Mouse (Mus musculus): Measurements from ENCODE around the gene Stk17b.
"Not testable (repeated sequence)": the region's sequence is repeated elsewhere in the genome, so short reads cannot be mapped to it uniquely, and the experiment has no call there.

Stk17b gene

GRCm38 (mm10) chr1:53728489-53729225, 56.4 kb downstream of the Stk17b start:
- peak; percentile 28 for DNase-seq (ENCODE audit: low spot score)

- no peak for DNase-seq (ENCODE audit: low spot score)
Measured at GRCm38 (mm10) chr1:53726883-53727282, 58.1 kb downstream of the Stk17b start.

DNA sequence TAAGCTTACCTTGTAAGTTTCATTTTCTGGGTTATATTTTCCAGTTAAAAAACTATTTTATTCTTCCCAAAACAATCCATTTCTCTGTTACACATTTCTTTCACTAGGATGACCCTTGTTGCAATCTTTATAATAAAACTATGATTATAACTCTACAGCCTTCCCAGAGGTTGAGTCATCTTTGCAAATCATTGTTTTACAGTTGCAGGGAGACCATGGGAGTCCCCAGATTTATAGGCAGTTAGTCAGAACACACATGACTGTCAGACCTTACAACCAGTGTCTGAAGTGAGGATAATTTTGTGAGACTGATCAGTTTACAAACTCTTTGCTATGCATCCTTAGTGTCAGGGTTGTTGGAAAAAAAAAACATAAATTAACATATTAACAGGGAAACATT, 63.7 kb downstream of the Stk17b start:
- DNase-seq (ENCODE audit: low spot score) = no peak

DNA sequence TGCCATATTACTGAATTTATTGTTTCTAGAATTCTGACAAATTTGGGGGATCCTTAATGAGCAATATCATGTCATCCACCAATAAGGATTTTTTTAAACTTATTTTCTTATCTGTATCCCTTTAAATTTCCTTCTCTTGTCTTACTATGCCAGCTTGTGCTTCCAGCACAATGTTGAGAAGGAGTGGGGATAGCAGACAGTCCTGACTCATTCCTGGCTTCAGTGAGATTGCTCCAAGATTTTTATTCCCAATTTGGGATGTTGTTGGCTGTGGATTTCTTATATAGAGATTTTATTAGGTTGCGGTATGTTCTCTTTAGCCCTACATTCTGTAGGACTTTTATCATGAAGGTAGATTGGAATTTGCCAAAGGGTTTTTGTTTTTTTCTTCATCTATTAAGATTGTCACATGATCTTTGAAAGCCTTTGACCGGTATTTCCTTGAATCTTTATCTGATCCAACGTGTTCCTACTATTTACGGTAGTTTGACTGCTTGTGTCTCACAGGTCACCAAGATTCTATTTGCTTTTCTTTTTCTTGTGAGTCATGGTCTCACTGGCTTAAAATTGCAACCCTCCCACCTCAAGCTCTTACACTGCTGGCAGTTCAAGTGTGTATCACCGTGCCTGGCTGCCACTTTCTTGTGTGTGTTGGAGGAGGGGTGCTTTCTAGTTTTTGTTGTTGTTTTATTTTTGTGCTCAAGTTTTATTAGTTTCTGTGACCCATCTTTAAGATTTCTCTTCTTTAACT, 64.2 kb downstream of the Stk17b start:
- no peak for DNase-seq (ENCODE audit: low spot score)

DNA sequence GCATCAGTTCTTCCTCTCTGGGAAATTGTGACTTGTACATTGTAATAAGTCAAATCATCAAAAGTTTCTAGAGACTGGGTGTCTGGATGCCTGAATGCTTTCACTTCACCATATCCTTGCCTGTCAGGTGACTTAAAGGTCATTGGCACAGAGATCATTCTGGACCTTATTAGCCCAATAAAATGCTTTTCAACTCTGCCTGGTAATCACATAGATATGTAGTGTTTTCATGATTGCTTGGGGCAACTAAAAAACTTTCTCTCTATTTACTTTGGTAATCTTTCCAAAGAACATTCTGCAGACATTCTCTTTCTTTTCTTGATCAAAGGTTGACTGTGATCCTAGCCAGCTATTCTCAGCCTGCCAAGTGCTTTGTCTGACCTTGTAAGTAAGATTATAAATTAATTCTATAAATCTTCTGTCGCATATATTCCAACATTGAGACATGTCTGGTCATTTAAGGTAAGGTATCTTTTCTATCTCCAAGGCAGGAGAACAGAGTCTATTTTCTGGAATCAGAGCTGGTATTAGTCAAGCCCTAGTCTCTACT, 69.0 kb downstream of the Stk17b start:
- no peak for DNase-seq (ENCODE audit: low spot score)

DNA sequence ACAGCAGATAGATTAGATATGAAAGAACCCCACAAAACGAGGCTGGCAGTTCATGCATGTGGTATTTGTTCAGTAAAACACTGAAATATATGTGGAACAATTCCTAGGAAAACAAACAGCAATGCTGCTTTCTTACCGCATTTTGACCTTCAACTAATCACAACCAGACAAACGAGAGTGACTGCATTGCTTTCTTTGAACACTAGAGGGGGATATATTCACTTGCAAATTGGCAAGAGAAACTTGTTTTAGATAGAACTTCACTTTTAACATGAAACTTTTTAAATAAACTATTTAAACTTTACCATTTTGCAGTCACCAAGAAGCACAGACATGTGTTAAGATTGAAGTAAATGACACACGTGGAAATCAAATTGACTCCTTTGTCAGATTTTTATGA, 69.6 kb downstream of the Stk17b start:
- DNase-seq (ENCODE audit: low spot score) = peak; percentile 90

GRCm38 (mm10) chr1:53713383-53713782, 71.6 kb downstream of the Stk17b start:
- not testable (repeated sequence) for DNase-seq (ENCODE audit: low spot score)

- DNase-seq (ENCODE audit: low spot score) = no peak
Measured at GRCm38 (mm10) chr1:53711069-53711468, 74.0 kb downstream of the Stk17b start.

DNA sequence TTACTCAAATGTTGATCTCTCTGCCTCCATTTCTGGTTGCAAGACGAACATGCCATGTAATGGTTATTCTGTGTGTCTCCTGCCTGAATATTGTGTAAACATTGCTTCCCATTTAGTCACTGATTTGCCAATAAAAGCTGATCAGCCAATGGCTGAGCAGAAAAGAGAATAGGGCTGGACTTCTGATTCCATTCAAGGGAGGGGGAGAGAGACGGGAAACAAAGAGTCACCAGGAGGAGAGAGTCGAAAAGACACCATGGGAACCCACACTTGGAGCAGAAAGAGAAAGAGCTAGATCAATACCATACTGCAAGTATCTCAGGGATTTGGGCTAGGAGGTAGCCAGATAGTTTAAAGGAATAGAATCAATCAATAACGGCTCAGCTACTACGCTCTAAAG, 75.4 kb downstream of the Stk17b start:
- not testable (repeated sequence) for DNase-seq (ENCODE audit: low spot score)

DNA sequence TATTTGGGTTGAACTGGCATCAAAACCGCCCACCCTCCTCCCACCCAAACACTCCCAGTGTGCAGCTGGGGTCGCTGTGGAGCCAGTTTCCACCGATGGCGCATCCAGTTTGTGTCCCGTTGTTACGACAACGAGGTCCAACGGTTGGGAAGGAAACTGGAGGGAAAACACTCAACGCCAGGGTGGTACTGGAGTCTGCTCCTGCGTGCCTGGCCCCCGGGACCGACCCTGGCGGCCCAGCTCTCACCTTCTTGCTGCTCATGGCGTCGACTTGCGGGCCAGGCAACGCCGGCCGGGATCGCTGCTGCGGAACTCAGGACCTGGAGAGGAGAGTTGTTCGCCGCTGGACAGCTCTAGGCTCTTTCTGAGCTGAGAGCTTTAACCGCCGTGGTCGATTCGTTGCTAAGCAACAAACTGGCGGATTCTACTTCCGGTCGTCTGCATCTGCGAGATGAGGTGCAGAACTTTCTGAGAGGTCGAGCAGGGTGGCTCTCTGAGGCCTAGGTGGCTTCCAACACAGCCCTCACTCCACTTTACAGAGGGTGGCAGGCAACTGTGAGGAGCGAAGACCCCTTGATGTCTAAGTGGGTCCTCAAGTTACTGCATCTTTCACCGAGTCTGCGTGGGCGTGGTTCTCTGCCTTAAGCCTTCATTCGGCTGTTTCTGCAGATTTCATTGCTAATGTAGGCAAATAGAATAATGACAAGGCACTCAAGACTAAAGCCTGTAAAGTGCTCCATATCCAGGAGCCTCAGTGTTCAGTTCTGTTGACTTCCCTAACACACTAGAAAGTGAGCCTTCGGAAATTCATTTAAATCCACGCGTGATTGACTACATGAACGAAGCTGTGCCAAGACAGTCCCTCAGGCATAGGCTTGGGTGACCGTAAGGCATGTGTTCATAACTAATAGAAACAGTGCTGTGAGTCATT, 78.3 kb downstream of the Stk17b start, which contains the start of gene Dnah7a:
Gene Dnah7a (minus strand): TSS at position 354 of the 931 bp plus-strand sequence.
- DNase-seq (ENCODE audit: low spot score) = no peak

All from adipocyte (in vitro differentiated cells).